Mouse (Mus musculus) hindbrain, embryonic 11.5 days (tissue): ENCODE results near the gene Gripap1. TPM values are rescaled to one million over a fixed set of nuclear protein-coding genes. Genes with fewer than 3 reads are reported as not detected.
A peak's percentile ranks its signal among the peaks of the same experiment; 100 is the strongest.

ENCODE experiments used
- ATAC-seq: fragments of 200-750 bp; cut with Nextera tagmentation; 2 replicates; pipeline ENCODE4 v1.8.0; 2017; ENCODE audit warnings: mild to moderate bottlenecking, moderate TSS enrichment, moderate library complexity; ENCODE audit not compliant: low FRiP score
- DNase-seq: peaks from one replicate; pipeline ENCODE4 v3.0.0-alpha.2; 2015; ENCODE audit warnings: low spot score
- H3K27ac ChIP-seq: fragments of 300-500 bp; sonication (generic); 2 replicates; pipeline ENCODE4 v1.5.1; 2014; ENCODE audit warnings: mild to moderate bottlenecking, low read depth, low read length
- H3K27me3 ChIP-seq: fragments of 300-500 bp; sonication (generic); 2 replicates; pipeline ENCODE4 v1.6.1; 2014; ENCODE audit warnings: mild to moderate bottlenecking, low read length, moderate library complexity, mixed read lengths; ENCODE audit not compliant: control insufficient read depth, insufficient read depth
- H3K36me3 ChIP-seq: fragments of 300-500 bp; sonication (generic); 2 replicates; pipeline ENCODE4 v1.6.1; 2014; ENCODE audit warnings: mild to moderate bottlenecking, low read length, moderate library complexity, mixed read lengths; ENCODE audit not compliant: control insufficient read depth, insufficient read depth
- H3K4me1 ChIP-seq: fragments of 300-500 bp; sonication (generic); replicated peaks from 2 replicates; pipeline ENCODE4 v1.6.1; 2014; ENCODE audit warnings: low read length, mixed read lengths; ENCODE audit not compliant: control insufficient read depth, insufficient read depth
- H3K4me2 ChIP-seq: fragments of 300-500 bp; sonication (generic); replicated peaks from 2 replicates; pipeline ENCODE4 v1.6.1; 2014; ENCODE audit warnings: mild to moderate bottlenecking, low read depth, low read length
- H3K4me3 ChIP-seq: fragments of 300-500 bp; sonication (generic); 2 replicates; pipeline ENCODE4 v1.5.1; 2014; ENCODE audit warnings: low read depth, low read length
- H3K9ac ChIP-seq: fragments of 300-500 bp; sonication (generic); 2 replicates; pipeline ENCODE4 v1.6.1; 2014; ENCODE audit warnings: low read depth, low read length
- H3K9me3 ChIP-seq: fragments of 300-500 bp; sonication (generic); 2 replicates; pipeline ENCODE4 v1.6.1; 2016; ENCODE audit warnings: low read length; ENCODE audit not compliant: control insufficient read depth
- WGBS: fragments of 180-500 bp; shearing (Covaris S2); extraction: QIAGEN DNeasy Blood & Tissue Kit; methylation state at CpG from one replicate; pipeline ENCODE4 v1.1.7; 2014; 5-methylcytosine and 5-hydroxymethylcytosine counted together
- polyA plus RNA-seq: library from polyadenylated mRNA; unstranded; fragments of >200 nt; fragmentation: Nextera tagmentation; extraction: Ambion mirVana; gene quantifications from 2 replicates; pipeline ENCODE4 v1.2.1, GENCODE M21; 2014

The Gripap1 gene
- polyA plus RNA-seq, 1 experiment from 2014 or later: 46.1 TPM

DNA sequence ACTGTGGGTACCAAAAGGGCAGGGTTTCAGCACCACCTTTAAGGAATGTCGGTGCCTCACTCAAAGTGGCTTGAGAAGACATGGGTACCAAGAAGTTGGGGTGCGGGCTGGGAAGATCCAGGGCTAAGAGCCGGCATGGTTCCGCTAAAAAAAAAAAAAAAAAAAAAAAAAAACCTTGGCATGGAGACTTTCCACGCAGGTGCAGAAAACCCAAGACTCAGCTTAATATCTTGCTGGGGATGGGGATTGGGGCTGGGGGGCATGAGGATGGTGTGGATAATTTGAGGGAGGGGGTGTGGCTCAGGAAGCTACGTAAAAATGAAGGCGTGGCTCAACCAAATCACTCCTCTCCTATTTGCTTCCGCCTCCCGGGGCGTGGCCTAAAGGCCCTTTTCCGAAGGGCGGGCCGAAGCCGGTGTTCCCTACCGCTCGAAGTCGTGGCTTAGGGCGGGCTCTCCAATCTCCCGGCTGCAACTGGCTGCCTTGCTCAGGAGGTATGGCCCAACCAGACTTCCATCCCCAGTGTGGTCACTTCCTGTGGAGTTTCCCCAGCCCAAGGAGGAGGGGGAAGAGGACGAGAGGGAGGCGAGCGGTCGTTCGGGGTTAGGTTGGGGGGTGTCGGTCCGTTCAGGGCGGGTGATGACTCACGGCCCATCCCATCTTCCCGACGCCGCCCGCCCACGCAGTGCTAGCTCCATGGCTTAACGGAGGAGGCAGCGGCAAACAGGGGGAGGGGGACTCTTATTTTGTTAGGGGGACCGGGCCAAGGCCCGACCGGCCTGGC is 27.2 kb upstream of the Gripap1 start, which contains the start of gene Tfe3:
Gene Tfe3, plus strand, starts transcription at position 424 of the 784 bp plus-strand sequence.
- peak within 1 kb of the TSS; percentile 64 for H3K4me2 ChIP-seq
- peak within 1 kb of the TSS; percentile 65 for H3K4me3 ChIP-seq
- no peaks in the 10 kb centered on the region for H3K9me3 ChIP-seq
- H3K36me3 ChIP-seq: no peaks in the 10 kb centered on the region
- H3K9ac ChIP-seq: peak within 1 kb of the TSS; percentile 57
- no peaks in the 10 kb centered on the region for H3K27me3 ChIP-seq
- ATAC-seq (peak; percentile 96), DNase-seq (peak; percentile 89)
- 15% methylated on average over 31 of the region's 38 CpGs for WGBS
- H3K27ac ChIP-seq: peak within 1 kb of the TSS; percentile 51; the same call in 1 of the 2 replicates
- no peaks in the 10 kb centered on the region for H3K4me1 ChIP-seq

GRCm38 (mm10) chrX:7762921-7763197 is 26.7 kb upstream of the Gripap1 start:
- peak overlapping the region; percentile 51; the same call in 1 of the 2 replicates for H3K27ac ChIP-seq
- H3K36me3 ChIP-seq: no peaks in the 10 kb centered on the region
- H3K9ac ChIP-seq: peak overlapping the region; percentile 57
- ATAC-seq (no peak; the same call in 1 of the 2 replicates), DNase-seq (no peak)
- H3K4me3 ChIP-seq: peak overlapping the region; percentile 65
- H3K9me3 ChIP-seq: no peaks in the 10 kb centered on the region
- no peaks in the 10 kb centered on the region for H3K4me1 ChIP-seq
- peak overlapping the region; percentile 64 for H3K4me2 ChIP-seq
- 22% methylated on average over 13 of the region's 21 CpGs for WGBS
- H3K27me3 ChIP-seq: no peaks in the 10 kb centered on the region

- DNase-seq (peak; percentile 33), ATAC-seq (no peak)
- Histone ChIP-seq H3K27me3 (no peaks in the 10 kb centered on the region), H3K9me3 (no peaks in the 10 kb centered on the region), H3K4me2 (peak overlapping the region; percentile 64), H3K9ac (peak overlapping the region; percentile 45; the same call in 1 of the 2 replicates), H3K27ac (no peak overlapping the region), H3K4me1 (no peaks in the 10 kb centered on the region), H3K36me3 (no peaks in the 10 kb centered on the region), H3K4me3 (peak overlapping the region; percentile 65)
- 12% methylated on average over 20 of the region's 22 CpGs for WGBS
Observed at GRCm38 (mm10) chrX:7763631-7764393, 25.8 kb upstream of the Gripap1 start.

DNA sequence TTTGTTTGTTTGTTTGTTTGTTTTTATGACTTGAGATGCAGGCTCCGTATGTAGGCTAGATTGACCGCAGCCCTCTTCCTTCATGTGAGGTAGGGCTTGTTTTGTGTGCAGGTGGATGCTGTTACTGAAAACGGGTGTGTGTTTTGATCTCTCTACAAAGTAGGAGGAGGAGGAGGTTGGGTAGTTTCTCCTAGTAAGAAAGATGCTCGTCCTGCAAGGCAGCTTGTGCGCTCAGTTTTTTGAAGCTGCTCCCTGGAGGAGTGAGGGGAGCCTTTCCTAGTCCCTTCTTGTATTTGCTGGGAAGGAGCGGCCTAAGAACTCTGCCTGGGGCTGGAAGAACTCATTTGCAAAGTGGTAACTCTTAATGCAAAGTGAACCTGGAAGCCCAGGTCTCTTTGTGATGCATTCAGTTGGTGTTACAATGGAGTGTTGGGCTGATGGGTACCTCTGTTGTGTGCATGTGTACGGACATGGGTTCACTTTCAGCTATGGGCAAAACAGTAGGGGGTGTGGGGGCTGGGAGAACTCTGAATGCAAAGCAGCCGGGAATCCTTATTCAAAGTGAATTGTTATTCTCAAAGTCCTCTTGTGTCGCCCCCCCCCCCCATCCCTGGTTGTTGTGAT is 24.8 kb upstream of the Gripap1 start:
- Histone ChIP-seq H3K36me3 (no peaks in the 10 kb centered on the region), H3K9me3 (no peaks in the 10 kb centered on the region), H3K4me3 (peak overlapping the region; percentile 65), H3K4me1 (no peaks in the 10 kb centered on the region), H3K9ac (no peak overlapping the region; the same call in 1 of the 2 replicates), H3K27ac (no peak overlapping the region), H3K4me2 (peak overlapping the region; percentile 64), H3K27me3 (no peaks in the 10 kb centered on the region)
- DNase-seq: peak; percentile 5
- no peak for ATAC-seq
- 17% methylated on average over 9 of the region's 9 CpGs for WGBS

DNA sequence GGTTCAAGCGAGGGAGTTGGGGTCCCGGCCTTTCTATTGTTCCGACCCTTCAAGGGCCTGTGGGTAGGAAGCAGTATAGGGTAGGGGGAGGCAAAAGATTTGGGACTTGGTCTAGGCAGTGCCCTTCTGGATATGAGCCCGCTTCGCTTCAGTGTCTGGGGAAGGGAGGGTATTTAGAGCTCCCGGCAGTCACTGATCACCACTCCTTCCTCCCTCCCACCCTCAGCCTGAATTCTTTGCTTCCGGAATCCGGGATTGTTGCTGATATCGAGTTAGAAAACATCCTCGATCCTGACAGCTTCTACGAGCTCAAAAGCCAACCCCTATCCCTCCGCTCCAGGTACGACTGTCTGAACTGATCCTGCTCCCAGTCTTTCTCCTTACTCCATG is 24.3 kb upstream of the Gripap1 start:
- peak; percentile 6 for DNase-seq
- H3K4me3 ChIP-seq: peak overlapping the region; percentile 65
- H3K9me3 ChIP-seq: no peaks in the 10 kb centered on the region
- no peak overlapping the region for H3K9ac ChIP-seq
- 24% methylated on average over 12 of the region's 13 CpGs for WGBS
- H3K27ac ChIP-seq: no peak overlapping the region
- H3K4me1 ChIP-seq: no peaks in the 10 kb centered on the region
- ATAC-seq: no peak
- no peaks in the 10 kb centered on the region for H3K36me3 ChIP-seq
- peak overlapping the region; percentile 64 for H3K4me2 ChIP-seq
- H3K27me3 ChIP-seq: no peaks in the 10 kb centered on the region

GRCm38 (mm10) chrX:7765764-7766163 is 23.8 kb upstream of the Gripap1 start:
- H3K4me3 ChIP-seq: peak overlapping the region; percentile 65
- no peaks in the 10 kb centered on the region for H3K9me3 ChIP-seq
- H3K36me3 ChIP-seq: no peaks in the 10 kb centered on the region
- H3K27me3 ChIP-seq: no peaks in the 10 kb centered on the region
- no peaks in the 10 kb centered on the region for H3K4me1 ChIP-seq
- no peak overlapping the region for H3K9ac ChIP-seq
- WGBS: 10% methylated on average over 11 of the region's 11 CpGs
- DNase-seq (peak; percentile 28), ATAC-seq (no peak)
- no peak overlapping the region for H3K27ac ChIP-seq
- H3K4me2 ChIP-seq: peak overlapping the region; percentile 64

DNA sequence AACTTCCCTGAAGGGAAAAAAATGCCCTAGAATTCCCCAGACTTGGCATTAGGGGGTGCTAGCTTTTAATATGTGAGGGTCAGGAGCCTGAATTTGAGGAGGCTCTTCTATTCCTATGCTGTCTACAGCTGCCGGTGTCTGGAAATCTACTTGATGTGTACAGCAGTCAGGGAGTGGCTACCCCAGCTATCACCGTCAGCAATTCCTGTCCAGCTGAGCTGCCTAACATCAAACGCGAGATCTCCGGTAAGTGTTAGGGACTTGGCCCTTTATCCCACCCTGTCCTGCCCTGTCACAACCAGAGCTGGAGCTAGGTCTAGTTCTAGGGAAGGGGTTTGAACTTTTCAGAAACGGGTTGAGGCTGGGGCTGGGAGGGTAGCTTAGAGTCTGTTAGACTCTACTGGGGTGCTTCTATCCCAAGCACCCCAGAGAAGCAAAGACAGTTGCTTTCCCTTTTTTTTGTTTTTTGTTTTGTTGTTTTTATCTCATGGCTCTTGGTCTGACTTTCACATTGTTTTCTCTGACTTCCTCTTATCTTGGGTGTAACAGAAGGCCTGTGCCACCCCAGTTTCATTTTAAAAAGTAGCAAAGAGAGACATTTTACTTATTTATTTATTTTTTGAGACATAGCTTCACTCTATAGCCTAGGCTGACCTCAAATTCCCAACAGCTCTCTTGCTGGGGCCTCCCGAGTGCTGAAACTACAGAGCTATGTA is 20.1 kb upstream of the Gripap1 start:
- no peak for DNase-seq
- Histone ChIP-seq H3K36me3 (no peaks in the 10 kb centered on the region), H3K9ac (no peak overlapping the region), H3K4me1 (no peaks in the 10 kb centered on the region), H3K4me2 (no peak overlapping the region), H3K27me3 (no peaks in the 10 kb centered on the region), H3K4me3 (no peak overlapping the region), H3K9me3 (no peaks in the 10 kb centered on the region), H3K27ac (no peak overlapping the region)
- WGBS: 85% methylated on average over 7 of the region's 7 CpGs
- ATAC-seq: no peak

- H3K36me3 ChIP-seq: no peaks in the 10 kb centered on the region
- ATAC-seq: no peak
- no peak overlapping the region for H3K4me2 ChIP-seq
- no peaks in the 10 kb centered on the region for H3K27me3 ChIP-seq
- peak; percentile 14 for DNase-seq
- no peak overlapping the region for H3K4me3 ChIP-seq
- WGBS: 57% methylated on average over 2 of the region's 2 CpGs
- H3K9ac ChIP-seq: no peak overlapping the region
- no peaks in the 10 kb centered on the region for H3K4me1 ChIP-seq
- H3K9me3 ChIP-seq: no peaks in the 10 kb centered on the region
- no peak overlapping the region for H3K27ac ChIP-seq
Observed at GRCm38 (mm10) chrX:7772766-7773165, 16.8 kb upstream of the Gripap1 start.
